19 mouse cellular contexts compared by ENCODE assay signal in the genomic region with DNA sequence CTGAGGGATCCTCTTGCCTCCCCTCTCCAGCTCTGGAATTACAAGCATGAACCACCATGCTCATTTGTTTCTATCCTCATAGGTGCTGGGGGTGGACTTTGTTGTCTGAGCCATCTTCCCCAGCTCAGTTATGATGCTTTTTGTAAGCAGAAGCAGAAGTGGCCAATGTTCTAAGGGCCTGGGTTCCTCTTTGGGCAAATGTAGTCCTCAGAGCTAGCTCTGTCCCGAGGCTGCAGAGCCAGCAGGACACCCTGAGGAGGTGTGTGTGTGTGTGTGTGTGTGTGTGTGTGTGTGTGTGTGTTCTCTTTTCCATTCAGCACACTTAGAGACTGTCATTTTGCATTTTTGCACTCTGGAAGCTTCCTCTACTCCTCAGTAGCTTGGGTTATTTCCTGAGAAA. TPM values are rescaled to one million over a fixed set of nuclear protein-coding genes. Genes with fewer than 3 reads are reported as not detected.
"Had no signal": no experiment of that assay in that cellular context is flagged by ENCODE, and none has a peak within 500 bp of the region (broad histone marks: within the 10 kb centered on the region; RNA-seq: fewer than 3 reads in every experiment).

No protein-coding gene starts in this region.

- H3K4me3 ChIP-seq: intestine, embryonic 15.5 days; left cerebral cortex, adult 2 months; limb, embryonic 10.5 days; liver, embryonic 13.5 days; lung, embryonic 15.5 days; megakaryocyte, embryonic 14.5 days; midbrain, embryonic 15.5 days; neural tube, embryonic 13.5 days; stomach, embryonic 15.5 days had no signal

- ATAC-seq: intestine, embryonic 15.5 days; liver, postnatal 0 days; midbrain, embryonic 15.5 days had no signal

- H3K27ac ChIP-seq: intestine, embryonic 15.5 days; left cerebral cortex, adult 2 months; limb, embryonic 10.5 days; liver, embryonic 13.5 days; lung, embryonic 15.5 days; midbrain, embryonic 15.5 days; neural tube, embryonic 13.5 days; stomach, embryonic 15.5 days had no signal

- H3K36me3 ChIP-seq: intestine, embryonic 15.5 days; limb, embryonic 10.5 days; liver, embryonic 13.5 days; lung, embryonic 15.5 days; midbrain, embryonic 15.5 days; neural tube, embryonic 13.5 days; stomach, embryonic 15.5 days had no signal

- H3K9ac ChIP-seq: intestine, embryonic 15.5 days; liver, embryonic 13.5 days; liver, postnatal 0 days; lung, embryonic 15.5 days; midbrain, embryonic 15.5 days; neural tube, embryonic 13.5 days; stomach, embryonic 15.5 days had no signal

- H3K27me3 ChIP-seq: liver, embryonic 13.5 days; lung, embryonic 15.5 days; midbrain, embryonic 15.5 days; neural tube, embryonic 13.5 days; stomach, embryonic 15.5 days had no signal

- H3K4me1 ChIP-seq: intestine, embryonic 15.5 days; liver, embryonic 13.5 days; lung, embryonic 15.5 days; midbrain, embryonic 15.5 days; stomach, embryonic 15.5 days had no signal

- DNase-seq: kidney, adult 18-20 months; kidney, postnatal 10 days; kidney, postnatal 4 days; liver, embryonic 13.5 days; liver, postnatal 0 days; retina, postnatal 1 day; right cerebral cortex, postnatal 4 days; spleen, adult 18-20 months; thymus, adult 2 months; thymus, postnatal 25 days had no signal

RNA-seq across cellular contexts. Expression of gene Card11, which starts 38.0 kb away (rescaled TPM):
- polyA plus RNA-seq: midbrain, embryonic 11.5 days had no signal
